Mouse (Mus musculus) liver, adult 2 months (tissue): Measurements from ENCODE around the gene Gm35315.

Source experiments
- CTCF ChIP-seq: fragments of 200-500 bp; IDR thresholded peaks from 2 replicates; pipeline ENCODE4 v1.5.1; 2011; ENCODE audit warnings: low read depth, low read length, control low read depth
- POLR2A ChIP-seq: fragments of 200-500 bp; IDR thresholded peaks from 2 replicates; pipeline ENCODE4 v1.6.1; 2011; ENCODE audit warnings: low read length, control low read depth; ENCODE audit not compliant: insufficient read depth; ENCODE audit errors: extremely low read depth

GRCm38 (mm10) chr5:110106140-110106871 is 12.1 kb upstream of the Gm35315 start:
- TF ChIP-seq CTCF (no peak), POLR2A (no peak)
